Mouse (Mus musculus) MEL (cell line): Measurements from ENCODE around the gene Sfxn4. TPM values are rescaled to one million over a fixed set of nuclear protein-coding genes. Genes with fewer than 3 reads are reported as not detected.

Experiments used
- DNase-seq: peaks from one replicate; pipeline ENCODE4 v3.0.0; 2011; ENCODE audit warnings: low read depth, low spot score
- H3K27ac ChIP-seq: 2 replicates; pipeline ENCODE4 v1.5.1; 2012; ENCODE audit warnings: low read depth, mild to moderate bottlenecking, control low read depth, low read length, moderate library complexity; ENCODE audit not compliant: control insufficient read depth
- H3K27me3 ChIP-seq, 2 experiments: fragments of 150-350 bp in 1 of 2; sonication (generic) in 1 of 2; 2 replicates each; pipeline ENCODE4 v1.6.1; 2012; ENCODE audit warnings: low read length in 2 of 2, mild to moderate bottlenecking in 2 of 2, improper control_type of control experiment in 1 of 2, moderate library complexity in 1 of 2; ENCODE audit not compliant: insufficient read depth in 2 of 2, control insufficient read depth in 1 of 2
- H3K36me3 ChIP-seq, 2 experiments: 2 replicates each; pipeline ENCODE4 v1.6.1; 2012 to 2014; ENCODE audit warnings: low read length in 2 of 2, improper control_type of control experiment in 1 of 2, inconsistent platforms in 1 of 2, mild to moderate bottlenecking in 1 of 2; ENCODE audit not compliant: insufficient read depth in 2 of 2, control insufficient read depth in 1 of 2
- H3K4me1 ChIP-seq, 2 experiments: fragments of 150-350 bp in 1 of 2; sonication (generic) in 1 of 2; 2 replicates each; pipeline ENCODE4 v1.6.1; 2012; ENCODE audit warnings: low read length in 2 of 2, improper control_type of control experiment in 1 of 2, mild to moderate bottlenecking in 1 of 2; ENCODE audit not compliant: insufficient read depth in 2 of 2, control insufficient read depth in 1 of 2
- H3K4me3 ChIP-seq, 2 experiments: fragments of 150-350 bp in 1 of 2; sonication (generic) in 1 of 2; 2 replicates each; pipeline ENCODE4 v1.5.1; 2012; ENCODE audit warnings: low read depth in 2 of 2, low read length in 2 of 2, mild to moderate bottlenecking in 2 of 2, moderate library complexity in 2 of 2, control low read depth in 1 of 2, improper control_type of control experiment in 1 of 2; ENCODE audit not compliant: control insufficient read depth in 1 of 2, insufficient read depth in 1 of 2
- H3K79me2 ChIP-seq: 2 replicates; pipeline ENCODE4 v1.6.1; 2012; ENCODE audit warnings: mild to moderate bottlenecking, low read length, moderate library complexity; ENCODE audit not compliant: control insufficient read depth, poor library complexity, insufficient read depth
- H3K9ac ChIP-seq: 2 replicates; pipeline ENCODE4 v1.6.1; 2012; ENCODE audit warnings: low read depth, mild to moderate bottlenecking, control low read depth, low read length, moderate library complexity; ENCODE audit not compliant: control insufficient read depth, poor library complexity, severe bottlenecking
- H3K9me3 ChIP-seq: fragments of 150-350 bp; sonication (generic); replicated peaks from 2 replicates; pipeline ENCODE4 v1.6.1; 2012; ENCODE audit warnings: mild to moderate bottlenecking, low read length, improper control_type of control experiment, moderate library complexity; ENCODE audit not compliant: insufficient read depth
- BHLHE40 ChIP-seq: IDR thresholded peaks from 2 replicates; pipeline ENCODE4 v1.6.1; 2012; ENCODE audit warnings: low read depth, mild to moderate bottlenecking, inconsistent platforms, low read length, improper control_type of control experiment, borderline replicate concordance
- CHD1 ChIP-seq: IDR thresholded peaks from 2 replicates; pipeline ENCODE4 v1.6.1; 2012; ENCODE audit warnings: low read depth, mild to moderate bottlenecking, inconsistent platforms, low read length, improper control_type of control experiment
- CHD2 ChIP-seq: IDR thresholded peaks from 2 replicates; pipeline ENCODE4 v1.6.1; 2011; ENCODE audit warnings: low read length, improper control_type of control experiment
- CTCF ChIP-seq, 3 experiments: IDR thresholded peaks in 2 of 3; conservative IDR thresholded peaks in 1 of 3; 2 replicates each; pipeline ENCODE4 v1.5.1; 2011 to 2012; ENCODE audit warnings: low read length in 3 of 3, low read depth in 2 of 3, mild to moderate bottlenecking in 2 of 3, improper control_type of control experiment in 1 of 3, inconsistent platforms in 1 of 3, mixed read lengths in 1 of 3, moderate library complexity in 1 of 3; ENCODE audit not compliant: control insufficient read depth in 1 of 3, insufficient read depth in 1 of 3, poor library complexity in 1 of 3, severe bottlenecking in 1 of 3
- E2F4 ChIP-seq: IDR thresholded peaks from 2 replicates; pipeline ENCODE4 v1.6.1; 2011; ENCODE audit warnings: low read depth, low read length, improper control_type of control experiment, borderline replicate concordance
- ELF1 ChIP-seq: IDR thresholded peaks from 2 replicates; pipeline ENCODE4 v1.6.1; 2014; ENCODE audit warnings: low read depth, mild to moderate bottlenecking, inconsistent platforms, low read length, improper control_type of control experiment, moderate library complexity
- EP300 ChIP-seq, 2 experiments: IDR thresholded peaks; 2 replicates each; pipeline ENCODE4 v1.6.1; 2011; ENCODE audit warnings: improper control_type of control experiment in 2 of 2, low read length in 2 of 2, low read depth in 1 of 2, mild to moderate bottlenecking in 1 of 2
- ETS1 ChIP-seq: IDR thresholded peaks from 2 replicates; pipeline ENCODE4 v1.6.1; 2012; ENCODE audit warnings: low read depth, mild to moderate bottlenecking, inconsistent platforms, low read length, improper control_type of control experiment, moderate library complexity
- GABPA ChIP-seq: IDR thresholded peaks from 2 replicates; pipeline ENCODE4 v1.6.1; 2012; ENCODE audit warnings: low read depth, mild to moderate bottlenecking, inconsistent platforms, low read length, improper control_type of control experiment, moderate library complexity
- KAT2A ChIP-seq: conservative IDR thresholded peaks from 2 replicates; pipeline ENCODE4 v1.6.1; 2012; ENCODE audit warnings: low read depth, low read length, improper control_type of control experiment, inconsistent platforms
- MAFK ChIP-seq: IDR thresholded peaks from 2 replicates; pipeline ENCODE4 v1.6.1; 2011; ENCODE audit warnings: low read depth, mild to moderate bottlenecking, low read length, improper control_type of control experiment, borderline replicate concordance
- MAX ChIP-seq: IDR thresholded peaks from 2 replicates; pipeline ENCODE4 v1.6.1; 2011; ENCODE audit warnings: low read length, improper control_type of control experiment
- MAZ ChIP-seq: IDR thresholded peaks from 2 replicates; pipeline ENCODE4 v1.6.1; 2012; ENCODE audit warnings: low read depth, mild to moderate bottlenecking, inconsistent platforms, low read length, improper control_type of control experiment
- MEF2A ChIP-seq: IDR thresholded peaks from 2 replicates; pipeline ENCODE4 v1.6.1; 2014; ENCODE audit warnings: low read depth, mild to moderate bottlenecking, inconsistent platforms, low read length, improper control_type of control experiment; ENCODE audit not compliant: poor library complexity, insufficient replicate concordance, severe bottlenecking; ENCODE audit errors: extremely low read depth
- MXI1 ChIP-seq: IDR thresholded peaks from 2 replicates; pipeline ENCODE4 v1.6.1; 2011; ENCODE audit warnings: mild to moderate bottlenecking, low read depth, low read length, improper control_type of control experiment
- MYC ChIP-seq: IDR thresholded peaks from 2 replicates; pipeline ENCODE4 v1.6.1; 2011; ENCODE audit warnings: low read depth, mild to moderate bottlenecking, low read length, improper control_type of control experiment, moderate library complexity
- POLR2AphosphoS2 ChIP-seq: IDR thresholded peaks from 2 replicates; pipeline ENCODE4 v1.6.1; 2011; ENCODE audit warnings: low read length, improper control_type of control experiment
- POLR2AphosphoS5 ChIP-seq: IDR thresholded peaks from 2 replicates; pipeline ENCODE4 v1.6.1; 2012; ENCODE audit warnings: low read depth, borderline replicate concordance, mild to moderate bottlenecking, inconsistent platforms, low read length, moderate library complexity, mixed read lengths
- RCOR1 ChIP-seq: IDR thresholded peaks from 2 replicates; pipeline ENCODE4 v1.6.1; 2012; ENCODE audit warnings: low read depth, mild to moderate bottlenecking, inconsistent platforms, low read length, improper control_type of control experiment
- SMC3 ChIP-seq: IDR thresholded peaks from 2 replicates; pipeline ENCODE4 v1.6.1; 2011; ENCODE audit warnings: low read depth, low read length, improper control_type of control experiment
- TCF12 ChIP-seq: IDR thresholded peaks from 2 replicates; pipeline ENCODE4 v1.6.1; 2014; ENCODE audit warnings: low read depth, mild to moderate bottlenecking, inconsistent platforms, low read length, improper control_type of control experiment, moderate library complexity
- UBTF ChIP-seq: IDR thresholded peaks from 2 replicates; pipeline ENCODE4 v1.6.1; 2012; ENCODE audit warnings: low read depth, mild to moderate bottlenecking, inconsistent platforms, low read length, improper control_type of control experiment, moderate library complexity, borderline replicate concordance; ENCODE audit not compliant: insufficient read depth
- ZC3H11A ChIP-seq: IDR thresholded peaks from 2 replicates; pipeline ENCODE4 v1.6.1; 2012; ENCODE audit warnings: low read depth, mild to moderate bottlenecking, inconsistent platforms, low read length, improper control_type of control experiment
- ZMIZ1 ChIP-seq: IDR thresholded peaks from 2 replicates; pipeline ENCODE4 v1.6.1; 2012; ENCODE audit warnings: low read depth, mild to moderate bottlenecking, inconsistent platforms, low read length, improper control_type of control experiment, moderate library complexity
- ZNF384 ChIP-seq: IDR thresholded peaks from 2 replicates; pipeline ENCODE4 v1.6.1; 2012; ENCODE audit warnings: low read depth, mild to moderate bottlenecking, inconsistent platforms, low read length, improper control_type of control experiment
- polyA plus RNA-seq, 2 experiments: library from polyadenylated mRNA; stranded (reverse) in 1 of 2; unstranded in 1 of 2; fragments of >175 nt in 1 of 2; fragments of >200 nt in 1 of 2; gene quantifications; 2 replicates each; pipeline versions ENCODE4 v1.2.1 to v1.2.4; 2012; ENCODE audit warnings: low replicate concordance in 2 of 2, low read depth in 1 of 2; ENCODE audit not compliant: insufficient read length in 2 of 2, insufficient read depth in 1 of 2, missing spikeins in 1 of 2
- total RNA-seq: library from RNA; depleted of rRNA; stranded (reverse); fragments of 300-350 nt; gene quantifications from 2 replicates; pipeline ENCODE4 v1.2.3, GENCODE M21; 2012

Gene Sfxn4
- total and polyA plus RNA-seq, 3 experiments, result 1.3 to 9.3 TPM; not detected in 1

DNA sequence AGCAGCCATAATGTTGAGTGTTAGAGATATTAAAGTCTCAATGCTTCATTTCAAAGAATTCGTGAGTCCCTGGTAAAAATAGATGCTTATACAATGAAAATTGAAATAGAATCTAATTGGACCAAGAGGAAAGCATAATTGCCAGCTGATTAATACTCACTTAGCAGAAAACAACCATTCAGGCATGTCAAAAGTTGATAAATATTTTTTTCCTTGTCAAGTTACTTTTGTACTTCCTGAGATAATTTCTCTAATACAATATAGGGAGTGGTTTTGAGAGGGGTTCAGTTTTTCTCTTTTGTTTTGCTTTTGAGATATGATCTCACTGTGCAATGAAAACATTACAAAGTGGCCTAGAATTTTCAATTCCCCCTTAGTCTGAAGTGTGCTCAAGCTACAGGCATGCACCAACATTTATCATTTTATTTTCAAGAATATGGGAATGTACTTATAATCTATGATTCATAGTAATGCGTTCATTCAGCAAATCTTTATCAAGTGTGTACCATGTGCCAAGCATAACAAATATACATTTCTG is 68.0 kb downstream of the Sfxn4 start (continued):
- TF ChIP-seq MAFK (0 out of 2 replicates have a peak, but pooled peaks have one; percentile 30), CTCF (IDR thresholded peaks at IDR 0.05 in 2 of 3, conservative IDR thresholded peaks at IDR 0.05 in 1 of 3; ENCODE audit: control insufficient read depth in 1 of 3, insufficient read depth in 1 of 3, low read depth in 2 of 3, low read length in 3 of 3, poor library complexity in 1 of 3, severe bottlenecking in 1 of 3) (no peak), TCF12 (peak; percentile 55)

GRCm38 (mm10) chr19:60791164-60791563 is 70.1 kb downstream of the Sfxn4 start:
- TF ChIP-seq MEF2A, result no peak
- no peak for TF ChIP-seq KAT2A
- TF ChIP-seq ZMIZ1, result no peak
- TF ChIP-seq MXI1, result no peak
- no peak for TF ChIP-seq CHD2
- TF ChIP-seq CHD1, result peak; percentile 91
- no peak for TF ChIP-seq MYC
- Histone ChIP-seq H3K9ac (peak overlapping the region; percentile 88), H3K4me3 (peak overlapping the region; percentile 65 to 87), H3K36me3 (peaks cover 17 to 48% of the 10 kb centered on the region in 2 experiments), H3K27ac (peak overlapping the region; percentile 96), H3K79me2 (peaks cover 42% of the 10 kb centered on the region), H3K27me3 (no peaks in the 10 kb centered on the region), H3K4me1 (peaks cover 23 to 35% of the 10 kb centered on the region in 2 experiments), H3K9me3 (no peaks in the 10 kb centered on the region)
- no peak for DNase-seq

- Histone ChIP-seq H3K4me3 (peak within 1 kb of the TSS; percentile 85 to 87), H3K4me1 (peaks cover 28 to 40% of the 10 kb centered on the region in 2 experiments), H3K9me3 (no peaks in the 10 kb centered on the region), H3K79me2 (peaks cover 47% of the 10 kb centered on the region), H3K36me3 (peaks cover 20 to 53% of the 10 kb centered on the region in 2 experiments), H3K27me3 (no peaks in the 10 kb centered on the region), H3K27ac (peak within 1 kb of the TSS; percentile 96), H3K9ac (peak within 1 kb of the TSS; percentile 99)
- DNase-seq, result peak; percentile 98
- TF ChIP-seq POLR2AphosphoS2, result peak; percentile 98
- TF ChIP-seq ETS1, result peak; percentile 61; the same call in 1 of the 2 replicates
- TF ChIP-seq MAX, result peak; percentile 99
- TF ChIP-seq ELF1, result peak; percentile 84
- peak in 1 of 2 experiments; percentile 62; a peak in 2 of 4 replicates for TF ChIP-seq EP300 (IDR thresholded peaks at IDR 0.05; ENCODE audit: low read depth in 1 of 2, low read length in 2 of 2)
- 0 out of 2 replicates have a peak, but pooled peaks have one; percentile 44 for TF ChIP-seq UBTF
- TF ChIP-seq ZC3H11A, result no peak
- TF ChIP-seq GABPA, result no peak
- 0 out of 2 replicates have a peak, but pooled peaks have one; percentile 42 for TF ChIP-seq MEF2A
- no peak for TF ChIP-seq CTCF (IDR thresholded peaks at IDR 0.05 in 2 of 3, conservative IDR thresholded peaks at IDR 0.05 in 1 of 3; ENCODE audit: control insufficient read depth in 1 of 3, insufficient read depth in 1 of 3, low read depth in 2 of 3, low read length in 3 of 3, poor library complexity in 1 of 3, severe bottlenecking in 1 of 3)
- peak; percentile 79; the same call in 1 of the 2 replicates for TF ChIP-seq E2F4
- peak; percentile 15; the same call in 1 of the 2 replicates for TF ChIP-seq SMC3
- no peak for TF ChIP-seq BHLHE40
- TF ChIP-seq MAZ, result peak; percentile 76
- TF ChIP-seq CHD2, result no peak
- TF ChIP-seq ZNF384, result no peak
- peak; percentile 92; the same call in 1 of the 2 replicates for TF ChIP-seq POLR2AphosphoS5
- TF ChIP-seq RCOR1, result peak; percentile 67; the same call in 1 of the 2 replicates
- TF ChIP-seq TCF12, result peak; percentile 86
- TF ChIP-seq MAFK, result no peak
Observed at GRCm38 (mm10) chr19:60790551-60791161, 70.6 kb downstream of the Sfxn4 start, which contains the start of gene Eif3a. Gene Eif3a (minus strand): TSS chr19:60790658.
